Mouse (Mus musculus) cerebellum, postnatal 25 days (tissue): ENCODE results near the gene Dpagt1.
"Not testable (repeated sequence)": the region's sequence is repeated elsewhere in the genome, so short reads cannot be mapped to it uniquely, and the experiment has no call there.

Experiments used
- DNase-seq, 2 experiments: peaks; one replicate each; pipeline ENCODE4 v3.0.0; 2021; ENCODE audit warnings: mixed read lengths in 2 of 2

Gene Dpagt1

GRCm38 (mm10) chr9:44318826-44319095, 7.1 kb upstream of the Dpagt1 start:
- DNase-seq: no peak

- peak in 1 of 2 experiments; percentile 60 for DNase-seq
Observed at GRCm38 (mm10) chr9:44319105-44319886, 6.5 kb upstream of the Dpagt1 start.

- peak; percentile 90 to 94 for DNase-seq
Observed at GRCm38 (mm10) chr9:44319887-44320798, 5.7 kb upstream of the Dpagt1 start, which contains the start of gene C2cd2l. TSS of gene C2cd2l (minus strand) at chr9:44320285.

- no peak for DNase-seq
Observed at GRCm38 (mm10) chr9:44320799-44321133, 5.1 kb upstream of the Dpagt1 start.

GRCm38 (mm10) chr9:44323656-44324055, 2.2 kb upstream of the Dpagt1 start:
- DNase-seq: not testable (repeated sequence)

GRCm38 (mm10) chr9:44324147-44324546, 1.7 kb upstream of the Dpagt1 start:
- no peak for DNase-seq

GRCm38 (mm10) chr9:44325032-44325767, 619 bp upstream of the Dpagt1 start:
- not testable (repeated sequence) for DNase-seq

GRCm38 (mm10) chr9:44326371-44327063, 698 bp downstream of the Dpagt1 start:
- DNase-seq: peak; percentile 84 to 88

- DNase-seq: no peak
Observed at GRCm38 (mm10) chr9:44327064-44327711, 1.4 kb downstream of the Dpagt1 start.

GRCm38 (mm10) chr9:44327926-44328325, 2.1 kb downstream of the Dpagt1 start:
- DNase-seq: no peak

- DNase-seq: no peak
Observed at GRCm38 (mm10) chr9:44330736-44331135, 4.9 kb downstream of the Dpagt1 start.

- DNase-seq: peak in 1 of 2 experiments; percentile 43
Observed at GRCm38 (mm10) chr9:44332918-44333638, 7.3 kb downstream of the Dpagt1 start.

- DNase-seq: peak; percentile 98 to 99
Observed at GRCm38 (mm10) chr9:44334396-44335330, 8.8 kb downstream of the Dpagt1 start, which contains the start of gene H2afx. TSS of gene H2afx (plus strand) at chr9:44334694.

- DNase-seq: peak; percentile 56 to 60
Observed at GRCm38 (mm10) chr9:44335331-44336092, 9.7 kb downstream of the Dpagt1 start.

- DNase-seq: no peak
Observed at GRCm38 (mm10) chr9:44336093-44336406, 10.2 kb downstream of the Dpagt1 start.

GRCm38 (mm10) chr9:44336513-44336912, 10.7 kb downstream of the Dpagt1 start:
- not testable (repeated sequence) for DNase-seq

- no peak for DNase-seq
Observed at GRCm38 (mm10) chr9:44336964-44337363, 11.1 kb downstream of the Dpagt1 start.

GRCm38 (mm10) chr9:44337436-44338169, 11.8 kb downstream of the Dpagt1 start:
- DNase-seq: no peak

GRCm38 (mm10) chr9:44338574-44338973, 12.8 kb downstream of the Dpagt1 start:
- no peak for DNase-seq
